Mouse (Mus musculus): ENCODE data around the gene Cpa4. TPM values are rescaled to one million over a fixed set of nuclear protein-coding genes. Genes with fewer than 3 reads are reported as not detected.

The Cpa4 gene
- polyA plus RNA-seq, 1 experiment from 2014 or later = 0.06 TPM

- WGBS (ENCODE audit: insufficient replicate concordance) = 48% methylated on average over 7 of the region's 7 CpGs
- H3K4me3 ChIP-seq (replicated peaks) = no peak overlapping the region
Observed at GRCm38 (mm10) chr6:30594364-30594763, 26.2 kb downstream of the Cpa4 start.

DNA sequence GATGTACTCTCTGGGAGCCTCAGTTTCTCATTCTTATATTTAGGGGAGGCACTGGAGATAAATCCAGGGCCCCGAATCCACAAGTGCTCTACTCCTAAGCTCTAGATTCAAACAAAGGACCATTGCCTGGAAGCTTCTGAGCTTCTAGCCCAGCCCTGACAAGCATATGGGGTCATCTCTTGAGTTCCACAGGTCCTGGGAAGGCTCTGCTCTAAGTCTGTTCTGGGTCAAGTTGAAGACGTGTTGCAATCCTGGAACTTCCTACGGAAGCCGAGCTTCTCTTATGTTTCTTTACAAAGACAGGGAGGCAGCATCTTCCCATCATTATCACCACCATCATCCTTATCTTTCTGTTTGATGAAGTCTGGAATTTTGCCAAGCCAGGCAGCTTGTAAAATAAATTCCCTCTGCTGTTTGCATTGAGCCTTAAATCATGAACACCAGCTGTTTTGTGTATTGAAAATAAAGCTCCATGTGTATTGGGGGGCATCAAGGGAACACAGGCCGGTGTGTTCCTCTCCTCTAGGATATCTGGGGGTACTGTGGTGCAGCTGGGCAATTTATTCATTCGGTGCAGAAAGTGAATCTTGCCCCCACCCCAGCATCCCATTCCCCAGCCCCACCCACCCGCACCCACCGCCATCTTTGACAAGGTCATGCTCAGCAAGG, 28.2 kb downstream of the Cpa4 start:
- H3K9ac ChIP-seq = no peak overlapping the region
- no peak overlapping the region for H3K27ac ChIP-seq (replicated peaks)
- H3K4me3 ChIP-seq (replicated peaks) = no peak overlapping the region
- no peaks in the 10 kb centered on the region for H3K27me3 ChIP-seq
- ATAC-seq (ENCODE audit: insufficient read depth) = no peak
- no peaks in the 10 kb centered on the region for H3K36me3 ChIP-seq (replicated peaks)
- no peaks in the 10 kb centered on the region; the same call in 1 of the 2 replicates for H3K4me1 ChIP-seq (replicated peaks)
- WGBS (ENCODE audit: insufficient replicate concordance) = 68% methylated on average over 8 of the region's 8 CpGs
- no peaks in the 10 kb centered on the region for H3K9me3 ChIP-seq (replicated peaks)
- H3K4me2 ChIP-seq = no peak overlapping the region

More at GRCm38 (mm10) chr6:30594364-30594763, 26.2 kb downstream of the Cpa4 start:
- no peak for ATAC-seq (ENCODE audit: insufficient read depth)
- no peaks in the 10 kb centered on the region; the same call in 1 of the 2 replicates for H3K4me1 ChIP-seq (replicated peaks)
- no peaks in the 10 kb centered on the region for H3K9me3 ChIP-seq (replicated peaks)
- H3K27me3 ChIP-seq = no peaks in the 10 kb centered on the region
- no peak overlapping the region for H3K4me2 ChIP-seq
- H3K9ac ChIP-seq = no peak overlapping the region
- no peak overlapping the region for H3K27ac ChIP-seq (replicated peaks)
- H3K36me3 ChIP-seq (replicated peaks) = no peaks in the 10 kb centered on the region

GRCm38 (mm10) chr6:30600033-30600432, 31.9 kb downstream of the Cpa4 start:
- Histone ChIP-seq H3K9ac (no peak overlapping the region), H3K4me1 (replicated peaks) (no peaks in the 10 kb centered on the region; the same call in 1 of the 2 replicates), H3K27me3 (no peaks in the 10 kb centered on the region), H3K4me3 (replicated peaks) (no peak overlapping the region), H3K4me2 (no peak overlapping the region), H3K36me3 (replicated peaks) (no peaks in the 10 kb centered on the region), H3K9me3 (replicated peaks) (no peaks in the 10 kb centered on the region), H3K27ac (replicated peaks) (no peak overlapping the region)
- ATAC-seq (ENCODE audit: insufficient read depth) = 0 out of 2 replicates have a peak, but pooled peaks have one; percentile 28
- 44% methylated on average over 3 of the region's 3 CpGs for WGBS (ENCODE audit: insufficient replicate concordance)

GRCm38 (mm10) chr6:30600995-30601394, 32.8 kb downstream of the Cpa4 start:
- Histone ChIP-seq H3K9ac (no peak overlapping the region), H3K4me1 (replicated peaks) (no peaks in the 10 kb centered on the region; the same call in 1 of the 2 replicates), H3K9me3 (replicated peaks) (no peaks in the 10 kb centered on the region), H3K27ac (replicated peaks) (no peak overlapping the region), H3K4me3 (replicated peaks) (no peak overlapping the region), H3K4me2 (no peak overlapping the region), H3K36me3 (replicated peaks) (no peaks in the 10 kb centered on the region), H3K27me3 (no peaks in the 10 kb centered on the region)
- WGBS (ENCODE audit: insufficient replicate concordance) = 48% methylated on average over 1 of the region's 1 CpGs
- no peak for ATAC-seq (ENCODE audit: insufficient read depth)

DNA sequence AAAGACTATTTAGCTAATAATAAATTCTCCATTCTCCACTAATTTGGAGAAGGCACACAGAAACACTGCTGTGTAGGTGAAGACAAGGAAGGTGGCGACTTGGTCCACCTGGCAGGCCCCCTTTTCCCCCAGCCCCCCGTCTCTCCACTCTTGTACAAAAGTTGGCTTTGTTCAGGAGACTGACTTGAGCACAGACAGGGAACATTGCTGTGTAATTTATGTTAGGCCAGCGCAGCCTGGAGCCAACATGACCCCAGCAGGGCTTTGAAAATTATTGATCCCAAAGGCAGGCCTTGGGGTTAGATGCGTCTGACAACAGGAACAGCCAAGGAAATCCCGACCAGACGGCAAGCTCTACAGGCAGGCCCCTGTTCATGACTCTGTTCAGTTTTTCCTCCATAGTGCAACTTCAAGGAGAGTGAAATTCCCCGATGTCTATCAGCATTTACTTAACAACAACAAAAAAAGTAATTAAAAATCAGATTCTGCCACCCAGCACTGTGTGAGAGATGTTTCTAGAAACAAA, 36.2 kb downstream of the Cpa4 start:
- WGBS (ENCODE audit: insufficient replicate concordance) = 63% methylated on average over 7 of the region's 7 CpGs
- no peak overlapping the region for H3K4me2 ChIP-seq
- H3K9me3 ChIP-seq (replicated peaks) = no peaks in the 10 kb centered on the region
- H3K27ac ChIP-seq (replicated peaks) = no peak overlapping the region
- no peaks in the 10 kb centered on the region; the same call in 1 of the 2 replicates for H3K4me1 ChIP-seq (replicated peaks)
- no peak for ATAC-seq (ENCODE audit: insufficient read depth)
- H3K36me3 ChIP-seq (replicated peaks) = no peaks in the 10 kb centered on the region
- no peaks in the 10 kb centered on the region for H3K27me3 ChIP-seq
- no peak overlapping the region for H3K4me3 ChIP-seq (replicated peaks)
- no peak overlapping the region for H3K9ac ChIP-seq

- no peaks in the 10 kb centered on the region for H3K27me3 ChIP-seq
- no peak overlapping the region for H3K4me3 ChIP-seq (replicated peaks)
- 66% methylated on average over 4 of the region's 4 CpGs for WGBS (ENCODE audit: insufficient replicate concordance)
- no peak overlapping the region for H3K27ac ChIP-seq (replicated peaks)
- H3K4me2 ChIP-seq = no peak overlapping the region
- no peaks in the 10 kb centered on the region for H3K9me3 ChIP-seq (replicated peaks)
- H3K4me1 ChIP-seq (replicated peaks) = no peaks in the 10 kb centered on the region
- no peak for ATAC-seq (ENCODE audit: insufficient read depth)
- H3K36me3 ChIP-seq (replicated peaks) = no peaks in the 10 kb centered on the region
- H3K9ac ChIP-seq = no peak overlapping the region
Observed at GRCm38 (mm10) chr6:30605111-30605510, 36.9 kb downstream of the Cpa4 start.

GRCm38 (mm10) chr6:30605672-30606071, 37.5 kb downstream of the Cpa4 start:
- Histone ChIP-seq H3K4me1 (replicated peaks) (no peaks in the 10 kb centered on the region), H3K27ac (replicated peaks) (no peak overlapping the region), H3K27me3 (no peaks in the 10 kb centered on the region), H3K4me2 (no peak overlapping the region), H3K36me3 (replicated peaks) (no peaks in the 10 kb centered on the region), H3K9ac (no peak overlapping the region), H3K4me3 (replicated peaks) (no peak overlapping the region), H3K9me3 (replicated peaks) (no peaks in the 10 kb centered on the region)
- 21% methylated on average over 5 of the region's 5 CpGs for WGBS (ENCODE audit: insufficient replicate concordance)
- ATAC-seq (ENCODE audit: insufficient read depth) = no peak

GRCm38 (mm10) chr6:30610710-30611109, 42.5 kb downstream of the Cpa4 start, which contains the start of gene Cpa5:
Cpa5 (plus strand) TSS chr6:30611010.
- Histone ChIP-seq H3K4me3 (replicated peaks) (no peak within 1 kb of the TSS), H3K9ac (no peak within 1 kb of the TSS), H3K9me3 (replicated peaks) (no peaks in the 10 kb centered on the region), H3K27me3 (peaks cover 16% of the 10 kb centered on the region), H3K27ac (replicated peaks) (no peak within 1 kb of the TSS), H3K4me2 (no peak within 1 kb of the TSS), H3K36me3 (replicated peaks) (no peaks in the 10 kb centered on the region), H3K4me1 (replicated peaks) (no peaks in the 10 kb centered on the region)
- no peak for ATAC-seq (ENCODE audit: insufficient read depth)
- WGBS (ENCODE audit: insufficient replicate concordance) = 78% methylated on average over 7 of the region's 7 CpGs

DNA sequence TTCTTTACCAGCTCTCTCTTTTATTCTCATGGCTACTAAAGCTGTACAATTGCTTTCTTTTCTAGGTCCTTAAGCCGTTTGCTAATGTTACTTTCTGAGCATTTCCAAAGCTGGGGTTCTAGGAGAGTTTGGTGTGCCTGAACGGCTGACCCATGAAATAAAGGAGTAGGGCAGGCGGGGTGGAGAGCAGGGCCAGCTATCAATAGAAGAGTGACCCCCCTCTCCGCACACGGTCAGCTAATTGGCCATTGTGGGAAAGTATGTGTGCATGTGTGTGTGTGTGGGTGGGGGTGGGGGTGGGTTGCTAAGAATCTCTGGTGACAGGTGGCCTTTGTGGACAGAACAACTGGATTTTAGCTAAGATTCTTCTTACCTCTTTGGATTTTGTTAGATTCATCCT, 43.0 kb downstream of the Cpa4 start:
- Histone ChIP-seq H3K4me2 (no peak overlapping the region), H3K9me3 (replicated peaks) (no peaks in the 10 kb centered on the region), H3K27ac (replicated peaks) (no peak overlapping the region), H3K4me1 (replicated peaks) (peaks cover under 1% of the 10 kb centered on the region; the same call in 1 of the 2 replicates), H3K36me3 (replicated peaks) (no peaks in the 10 kb centered on the region), H3K9ac (no peak overlapping the region), H3K4me3 (replicated peaks) (no peak overlapping the region), H3K27me3 (peaks cover 21% of the 10 kb centered on the region)
- no peak for ATAC-seq (ENCODE audit: insufficient read depth)
- WGBS (ENCODE audit: insufficient replicate concordance) = 65% methylated on average over 5 of the region's 5 CpGs

DNA sequence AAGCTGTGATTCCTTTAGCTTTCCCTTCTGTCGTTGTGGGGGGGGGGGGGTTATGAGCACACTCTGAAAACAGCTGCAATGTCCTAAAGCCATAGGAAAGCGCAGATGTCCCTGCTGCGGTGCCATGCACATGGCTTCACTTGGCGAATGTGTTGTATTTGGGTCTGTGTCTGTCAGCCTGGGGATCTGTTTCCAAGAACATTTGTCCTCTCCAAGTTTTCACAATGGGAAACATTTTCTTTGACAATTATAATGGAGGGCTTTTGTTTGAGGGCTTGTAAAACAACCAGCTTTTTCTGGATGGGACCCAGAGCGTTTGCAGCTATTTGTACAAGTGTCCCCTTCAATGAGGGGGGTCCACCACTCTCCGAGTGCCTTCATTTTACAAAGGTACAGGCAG, 46.1 kb downstream of the Cpa4 start:
- no peak overlapping the region for H3K4me2 ChIP-seq
- no peak for ATAC-seq (ENCODE audit: insufficient read depth)
- no peak overlapping the region for H3K27ac ChIP-seq (replicated peaks)
- no peaks in the 10 kb centered on the region for H3K9me3 ChIP-seq (replicated peaks)
- no peak overlapping the region for H3K9ac ChIP-seq
- no peak overlapping the region for H3K4me3 ChIP-seq (replicated peaks)
- H3K4me1 ChIP-seq (replicated peaks) = peaks cover 9% of the 10 kb centered on the region
- H3K36me3 ChIP-seq (replicated peaks) = no peaks in the 10 kb centered on the region
- peaks cover 51% of the 10 kb centered on the region for H3K27me3 ChIP-seq
- WGBS (ENCODE audit: insufficient replicate concordance) = 69% methylated on average over 6 of the region's 6 CpGs

DNA sequence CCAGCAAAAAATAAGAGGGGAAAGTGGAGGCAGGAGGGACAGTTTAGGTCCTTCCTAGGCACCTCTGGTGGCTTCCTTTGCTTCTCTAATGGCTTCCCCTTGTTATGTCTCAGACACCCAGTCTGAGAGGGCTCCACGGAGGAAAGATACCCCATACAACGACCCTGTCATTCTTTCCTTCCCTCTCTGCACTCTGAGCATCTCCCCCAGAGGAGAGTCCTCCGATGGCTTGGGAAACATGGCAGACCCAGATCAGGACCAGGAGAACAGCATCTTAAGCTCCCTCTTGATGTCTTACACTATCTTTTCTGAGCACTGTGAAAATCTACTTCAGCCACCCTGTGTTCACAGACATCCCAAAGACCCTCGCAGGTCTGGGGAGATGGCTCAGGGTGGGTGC, 47.6 kb downstream of the Cpa4 start:
- Histone ChIP-seq H3K4me1 (replicated peaks) (peaks cover 9% of the 10 kb centered on the region), H3K9me3 (replicated peaks) (no peaks in the 10 kb centered on the region), H3K27ac (replicated peaks) (no peak overlapping the region), H3K4me3 (replicated peaks) (no peak overlapping the region), H3K4me2 (no peak overlapping the region), H3K27me3 (peaks cover 66% of the 10 kb centered on the region), H3K36me3 (replicated peaks) (no peaks in the 10 kb centered on the region), H3K9ac (no peak overlapping the region)
- WGBS (ENCODE audit: insufficient replicate concordance) = 24% methylated on average over 4 of the region's 4 CpGs
- no peak for ATAC-seq (ENCODE audit: insufficient read depth)

Measured in liver, embryonic 15.5 days (tissue).